Mouse (Mus musculus): ENCODE results near the gene 4931422A03Rik. TPM values are rescaled to one million over a fixed set of nuclear protein-coding genes. Genes with fewer than 3 reads are reported as not detected.
"Not testable (repeated sequence)": the region's sequence is repeated elsewhere in the genome, so short reads cannot be mapped to it uniquely, and the experiment has no call there.

Gene 4931422A03Rik
- polyA plus RNA-seq, 1 experiment from 2014 or later = 2.3 TPM

- 90% methylated on average over 4 of the region's 4 CpGs for WGBS
- H3K27me3 ChIP-seq (replicated peaks; ENCODE audit: control insufficient read depth, insufficient read depth, low read length) = no peaks in the 10 kb centered on the region
- no peaks in the 10 kb centered on the region for H3K36me3 ChIP-seq (ENCODE audit: control insufficient read depth, insufficient read depth, low read length)
- H3K4me2 ChIP-seq (ENCODE audit: low read length) = no peak overlapping the region
- no peaks in the 10 kb centered on the region for H3K4me1 ChIP-seq (ENCODE audit: control insufficient read depth, insufficient read depth, low read depth, low read length)
- no peak for ATAC-seq
- no peak overlapping the region for H3K9ac ChIP-seq (ENCODE audit: low read depth, low read length)
- H3K4me3 ChIP-seq (ENCODE audit: low read length) = no peak overlapping the region
- no peaks in the 10 kb centered on the region for H3K9me3 ChIP-seq (ENCODE audit: control insufficient read depth, low read length)
- H3K27ac ChIP-seq (ENCODE audit: low read depth, low read length) = no peak overlapping the region
These were observed 26.3 kb downstream of the 4931422A03Rik start for GRCm38 (mm10) chr2:104001861-104002260.

- no peak overlapping the region for H3K9ac ChIP-seq (ENCODE audit: low read depth, low read length)
- H3K4me2 ChIP-seq (ENCODE audit: low read length) = no peak overlapping the region
- no peaks in the 10 kb centered on the region for H3K36me3 ChIP-seq (ENCODE audit: control insufficient read depth, insufficient read depth, low read length)
- ATAC-seq = no peak
- 25% methylated on average over 2 of the region's 2 CpGs for WGBS
- H3K4me1 ChIP-seq (ENCODE audit: control insufficient read depth, insufficient read depth, low read depth, low read length) = no peaks in the 10 kb centered on the region
- no peak overlapping the region for H3K4me3 ChIP-seq (ENCODE audit: low read length)
- no peaks in the 10 kb centered on the region for H3K27me3 ChIP-seq (replicated peaks; ENCODE audit: control insufficient read depth, insufficient read depth, low read length)
- H3K27ac ChIP-seq (ENCODE audit: low read depth, low read length) = no peak overlapping the region
- H3K9me3 ChIP-seq (ENCODE audit: control insufficient read depth, low read length) = no peaks in the 10 kb centered on the region
These were observed 27.1 kb downstream of the 4931422A03Rik start for GRCm38 (mm10) chr2:104001076-104001475.

GRCm38 (mm10) chr2:103992618-103993332, 35.4 kb downstream of the 4931422A03Rik start:
- H3K27ac ChIP-seq (ENCODE audit: low read depth, low read length) = peak overlapping the region; percentile 56
- 15% methylated on average over 17 of the region's 17 CpGs for WGBS
- H3K4me2 ChIP-seq (ENCODE audit: low read length) = peak overlapping the region; percentile 22
- H3K36me3 ChIP-seq (ENCODE audit: control insufficient read depth, insufficient read depth, low read length) = no peaks in the 10 kb centered on the region
- peaks cover 2% of the 10 kb centered on the region; the same call in 1 of the 2 replicates for H3K4me1 ChIP-seq (ENCODE audit: control insufficient read depth, insufficient read depth, low read depth, low read length)
- H3K4me3 ChIP-seq (ENCODE audit: low read length) = no peak overlapping the region
- H3K9ac ChIP-seq (ENCODE audit: low read depth, low read length) = peak overlapping the region; percentile 41; the same call in 1 of the 2 replicates
- peak; percentile 72 for ATAC-seq
- H3K27me3 ChIP-seq (replicated peaks; ENCODE audit: control insufficient read depth, insufficient read depth, low read length) = no peaks in the 10 kb centered on the region
- H3K9me3 ChIP-seq (ENCODE audit: control insufficient read depth, low read length) = no peaks in the 10 kb centered on the region

GRCm38 (mm10) chr2:103992162-103992561, 36.0 kb downstream of the 4931422A03Rik start:
- WGBS = 50% methylated on average over 9 of the region's 9 CpGs
- H3K27me3 ChIP-seq (replicated peaks; ENCODE audit: control insufficient read depth, insufficient read depth, low read length) = no peaks in the 10 kb centered on the region
- ATAC-seq = peak; percentile 52; the same call in 1 of the 2 replicates
- H3K4me1 ChIP-seq (ENCODE audit: control insufficient read depth, insufficient read depth, low read depth, low read length) = peaks cover 2% of the 10 kb centered on the region; the same call in 1 of the 2 replicates
- no peak overlapping the region for H3K4me3 ChIP-seq (ENCODE audit: low read length)
- peak overlapping the region; percentile 56 for H3K27ac ChIP-seq (ENCODE audit: low read depth, low read length)
- peak overlapping the region; percentile 22 for H3K4me2 ChIP-seq (ENCODE audit: low read length)
- no peak overlapping the region; the same call in 1 of the 2 replicates for H3K9ac ChIP-seq (ENCODE audit: low read depth, low read length)
- H3K36me3 ChIP-seq (ENCODE audit: control insufficient read depth, insufficient read depth, low read length) = no peaks in the 10 kb centered on the region
- H3K9me3 ChIP-seq (ENCODE audit: control insufficient read depth, low read length) = no peaks in the 10 kb centered on the region

- H3K4me2 ChIP-seq (ENCODE audit: low read length) = no peak overlapping the region
- no peaks in the 10 kb centered on the region for H3K27me3 ChIP-seq (replicated peaks; ENCODE audit: control insufficient read depth, insufficient read depth, low read length)
- H3K4me1 ChIP-seq (ENCODE audit: control insufficient read depth, insufficient read depth, low read depth, low read length) = peaks cover 2% of the 10 kb centered on the region; the same call in 1 of the 2 replicates
- H3K9me3 ChIP-seq (ENCODE audit: control insufficient read depth, low read length) = no peaks in the 10 kb centered on the region
- no peak overlapping the region for H3K27ac ChIP-seq (ENCODE audit: low read depth, low read length)
- H3K9ac ChIP-seq (ENCODE audit: low read depth, low read length) = no peak overlapping the region
- ATAC-seq = no peak
- no peak overlapping the region for H3K4me3 ChIP-seq (ENCODE audit: low read length)
- no peaks in the 10 kb centered on the region for H3K36me3 ChIP-seq (ENCODE audit: control insufficient read depth, insufficient read depth, low read length)
These were observed 36.9 kb downstream of the 4931422A03Rik start for GRCm38 (mm10) chr2:103991303-103991702.

GRCm38 (mm10) chr2:103989724-103990123, 38.4 kb downstream of the 4931422A03Rik start:
- Histone ChIP-seq H3K9me3 (ENCODE audit: control insufficient read depth, low read length) (no peaks in the 10 kb centered on the region), H3K9ac (ENCODE audit: low read depth, low read length) (no peak overlapping the region), H3K36me3 (ENCODE audit: control insufficient read depth, insufficient read depth, low read length) (no peaks in the 10 kb centered on the region), H3K4me1 (ENCODE audit: control insufficient read depth, insufficient read depth, low read depth, low read length) (peaks cover 2% of the 10 kb centered on the region; the same call in 1 of the 2 replicates), H3K4me2 (ENCODE audit: low read length) (no peak overlapping the region), H3K27ac (ENCODE audit: low read depth, low read length) (no peak overlapping the region), H3K4me3 (ENCODE audit: low read length) (no peak overlapping the region), H3K27me3 (replicated peaks; ENCODE audit: control insufficient read depth, insufficient read depth, low read length) (no peaks in the 10 kb centered on the region)
- no peak for ATAC-seq
- 86% methylated on average over 6 of the region's 6 CpGs for WGBS

- H3K36me3 ChIP-seq (ENCODE audit: control insufficient read depth, insufficient read depth, low read length); H3K4me3 ChIP-seq (ENCODE audit: low read length); H3K27ac ChIP-seq (ENCODE audit: low read depth, low read length); H3K27me3 ChIP-seq (replicated peaks; ENCODE audit: control insufficient read depth, insufficient read depth, low read length); H3K4me1 ChIP-seq (ENCODE audit: control insufficient read depth, insufficient read depth, low read depth, low read length); ATAC-seq; H3K4me2 ChIP-seq (ENCODE audit: low read length); H3K9ac ChIP-seq (ENCODE audit: low read depth, low read length); H3K9me3 ChIP-seq (ENCODE audit: control insufficient read depth, low read length): not testable (repeated sequence)
- WGBS = 82% methylated on average over 7 of the region's 8 CpGs
These were observed 40.6 kb downstream of the 4931422A03Rik start for GRCm38 (mm10) chr2:103987595-103987994.

GRCm38 (mm10) chr2:103983146-103983545, 45.0 kb downstream of the 4931422A03Rik start:
- Histone ChIP-seq H3K27ac (ENCODE audit: low read depth, low read length) (no peak overlapping the region), H3K4me3 (ENCODE audit: low read length) (no peak overlapping the region), H3K9ac (ENCODE audit: low read depth, low read length) (no peak overlapping the region), H3K4me1 (ENCODE audit: control insufficient read depth, insufficient read depth, low read depth, low read length) (no peaks in the 10 kb centered on the region), H3K9me3 (ENCODE audit: control insufficient read depth, low read length) (no peaks in the 10 kb centered on the region), H3K27me3 (replicated peaks; ENCODE audit: control insufficient read depth, insufficient read depth, low read length) (no peaks in the 10 kb centered on the region), H3K36me3 (ENCODE audit: control insufficient read depth, insufficient read depth, low read length) (no peaks in the 10 kb centered on the region), H3K4me2 (ENCODE audit: low read length) (no peak overlapping the region)
- WGBS = 91% methylated on average over 10 of the region's 10 CpGs
- no peak for ATAC-seq

- H3K4me2 ChIP-seq (ENCODE audit: low read length) = no peak overlapping the region
- H3K27me3 ChIP-seq (replicated peaks; ENCODE audit: control insufficient read depth, insufficient read depth, low read length) = no peaks in the 10 kb centered on the region
- peaks cover 2% of the 10 kb centered on the region; the same call in 1 of the 2 replicates for H3K4me1 ChIP-seq (ENCODE audit: control insufficient read depth, insufficient read depth, low read depth, low read length)
- H3K36me3 ChIP-seq (ENCODE audit: control insufficient read depth, insufficient read depth, low read length) = no peaks in the 10 kb centered on the region
- H3K4me3 ChIP-seq (ENCODE audit: low read length) = no peak overlapping the region
- no peak overlapping the region for H3K27ac ChIP-seq (ENCODE audit: low read depth, low read length)
- peak; percentile 83 for ATAC-seq
- H3K9me3 ChIP-seq (ENCODE audit: control insufficient read depth, low read length) = no peaks in the 10 kb centered on the region
- H3K9ac ChIP-seq (ENCODE audit: low read depth, low read length) = no peak overlapping the region
- WGBS = 7% methylated on average over 5 of the region's 5 CpGs
These were observed 45.9 kb downstream of the 4931422A03Rik start for GRCm38 (mm10) chr2:103982250-103982649.
